Mouse (Mus musculus): ENCODE results near the gene Dbil5. TPM values are rescaled to one million over a fixed set of nuclear protein-coding genes. Genes with fewer than 3 reads are reported as not detected.

Dbil5 gene
- polyA plus RNA-seq, 1 experiment from 2014 or later = 2.3 TPM

- H3K4me2 ChIP-seq (ENCODE audit: low read depth, low read length) = no peak overlapping the region
- ATAC-seq (ENCODE audit: insufficient read depth, low FRiP score) = no peak
- H3K4me1 ChIP-seq (ENCODE audit: control insufficient read depth, insufficient read depth, low read length) = no peaks in the 10 kb centered on the region
- no peaks in the 10 kb centered on the region for H3K27me3 ChIP-seq (ENCODE audit: control insufficient read depth, insufficient read depth, low read length)
- no peak overlapping the region for H3K9ac ChIP-seq (ENCODE audit: low read length)
- H3K9me3 ChIP-seq (replicated peaks; ENCODE audit: control insufficient read depth, low read length) = no peaks in the 10 kb centered on the region
- H3K4me3 ChIP-seq (replicated peaks; ENCODE audit: low read length) = no peak overlapping the region
- H3K36me3 ChIP-seq (ENCODE audit: control insufficient read depth, insufficient read depth, low read length) = no peaks in the 10 kb centered on the region
- WGBS = 57% methylated on average over 10 of the region's 10 CpGs
- H3K27ac ChIP-seq (ENCODE audit: low read length) = no peak overlapping the region
These were observed 43.0 kb downstream of the Dbil5 start for GRCm38 (mm10) chr11:76260208-76261050.

- WGBS = 67% methylated on average over 12 of the region's 12 CpGs
- Histone ChIP-seq H3K9ac (ENCODE audit: low read length) (no peak overlapping the region), H3K36me3 (ENCODE audit: control insufficient read depth, insufficient read depth, low read length) (no peaks in the 10 kb centered on the region), H3K4me1 (ENCODE audit: control insufficient read depth, insufficient read depth, low read length) (no peaks in the 10 kb centered on the region), H3K9me3 (replicated peaks; ENCODE audit: control insufficient read depth, low read length) (no peaks in the 10 kb centered on the region), H3K27me3 (ENCODE audit: control insufficient read depth, insufficient read depth, low read length) (no peaks in the 10 kb centered on the region), H3K27ac (ENCODE audit: low read length) (no peak overlapping the region), H3K4me2 (ENCODE audit: low read depth, low read length) (no peak overlapping the region), H3K4me3 (replicated peaks; ENCODE audit: low read length) (no peak overlapping the region)
- no peak for ATAC-seq (ENCODE audit: insufficient read depth, low FRiP score)
These were observed 43.8 kb downstream of the Dbil5 start for GRCm38 (mm10) chr11:76261224-76261623.

- WGBS = 26% methylated on average over 19 of the region's 19 CpGs
- Histone ChIP-seq H3K4me2 (ENCODE audit: low read depth, low read length) (no peak overlapping the region), H3K27me3 (ENCODE audit: control insufficient read depth, insufficient read depth, low read length) (no peaks in the 10 kb centered on the region), H3K4me1 (ENCODE audit: control insufficient read depth, insufficient read depth, low read length) (no peaks in the 10 kb centered on the region), H3K9ac (ENCODE audit: low read length) (peak overlapping the region; percentile 50), H3K9me3 (replicated peaks; ENCODE audit: control insufficient read depth, low read length) (no peaks in the 10 kb centered on the region), H3K4me3 (replicated peaks; ENCODE audit: low read length) (no peak overlapping the region), H3K36me3 (ENCODE audit: control insufficient read depth, insufficient read depth, low read length) (no peaks in the 10 kb centered on the region), H3K27ac (ENCODE audit: low read length) (no peak overlapping the region)
- no peak for ATAC-seq (ENCODE audit: insufficient read depth, low FRiP score)
These were observed 45.4 kb downstream of the Dbil5 start for GRCm38 (mm10) chr11:76262611-76263351.

GRCm38 (mm10) chr11:76267550-76267949 lies 50.1 kb downstream of the Dbil5 start:
- no peak overlapping the region for H3K4me2 ChIP-seq (ENCODE audit: low read depth, low read length)
- H3K9me3 ChIP-seq (replicated peaks; ENCODE audit: control insufficient read depth, low read length) = no peaks in the 10 kb centered on the region
- H3K4me1 ChIP-seq (ENCODE audit: control insufficient read depth, insufficient read depth, low read length) = no peaks in the 10 kb centered on the region
- peak overlapping the region; percentile 28; the same call in 1 of the 2 replicates for H3K27ac ChIP-seq (ENCODE audit: low read length)
- no peak for ATAC-seq (ENCODE audit: insufficient read depth, low FRiP score)
- H3K9ac ChIP-seq (ENCODE audit: low read length) = no peak overlapping the region
- no peak overlapping the region for H3K4me3 ChIP-seq (replicated peaks; ENCODE audit: low read length)
- H3K27me3 ChIP-seq (ENCODE audit: control insufficient read depth, insufficient read depth, low read length) = no peaks in the 10 kb centered on the region
- H3K36me3 ChIP-seq (ENCODE audit: control insufficient read depth, insufficient read depth, low read length) = no peaks in the 10 kb centered on the region
- WGBS = 65% methylated on average over 7 of the region's 7 CpGs

- ATAC-seq (ENCODE audit: insufficient read depth, low FRiP score) = peak; percentile 47; the same call in 1 of the 2 replicates
- H3K27me3 ChIP-seq (ENCODE audit: control insufficient read depth, insufficient read depth, low read length) = no peaks in the 10 kb centered on the region
- H3K4me3 ChIP-seq (replicated peaks; ENCODE audit: low read length) = no peak overlapping the region
- no peaks in the 10 kb centered on the region for H3K4me1 ChIP-seq (ENCODE audit: control insufficient read depth, insufficient read depth, low read length)
- peak overlapping the region; percentile 28 for H3K27ac ChIP-seq (ENCODE audit: low read length)
- WGBS = 49% methylated on average over 5 of the region's 5 CpGs
- H3K4me2 ChIP-seq (ENCODE audit: low read depth, low read length) = no peak overlapping the region
- no peak overlapping the region for H3K9ac ChIP-seq (ENCODE audit: low read length)
- H3K9me3 ChIP-seq (replicated peaks; ENCODE audit: control insufficient read depth, low read length) = no peaks in the 10 kb centered on the region
- H3K36me3 ChIP-seq (ENCODE audit: control insufficient read depth, insufficient read depth, low read length) = no peaks in the 10 kb centered on the region
These were observed 50.6 kb downstream of the Dbil5 start for GRCm38 (mm10) chr11:76268001-76268459.

Other genes starting within 250 kb of the Dbil5 start
- 2.9 and 3.7 TPM in 2 replicates for gene 1700016K19Rik, start 217.7 kb upstream of the Dbil5 start, polyA plus RNA-seq (2015; fragmentation: Nextera tagmentation; extraction: Ambion mirVana)
- gene Rflnb, start 189.8 kb upstream of the Dbil5 start, polyA plus RNA-seq (2015; fragmentation: Nextera tagmentation; extraction: Ambion mirVana) = 47.8 and 55.3 TPM in 2 replicates
- 48.5 and 55.5 TPM in 2 replicates for gene Vps53, start 38.0 kb upstream of the Dbil5 start, polyA plus RNA-seq (2015; fragmentation: Nextera tagmentation; extraction: Ambion mirVana)
- gene Fam57a, start 37.9 kb upstream of the Dbil5 start, polyA plus RNA-seq (2015; fragmentation: Nextera tagmentation; extraction: Ambion mirVana) = 173 and 315 TPM in 2 replicates
- gene Gemin4, start 56 bp downstream of the Dbil5 start, polyA plus RNA-seq (2015; fragmentation: Nextera tagmentation; extraction: Ambion mirVana) = 30.1 and 35.2 TPM in 2 replicates
- gene Mrm3, start 26.1 kb downstream of the Dbil5 start, polyA plus RNA-seq (2015; fragmentation: Nextera tagmentation; extraction: Ambion mirVana) = 22.3 and 24.2 TPM in 2 replicates
- gene Glod4, start 26.1 kb downstream of the Dbil5 start, polyA plus RNA-seq (2015; fragmentation: Nextera tagmentation; extraction: Ambion mirVana) = 116 and 126 TPM in 2 replicates
- 26.6 and 28.7 TPM in 2 replicates for gene Nxn, start 181.5 kb downstream of the Dbil5 start, polyA plus RNA-seq (2015; fragmentation: Nextera tagmentation; extraction: Ambion mirVana)
- gene Timm22, start 189.3 kb downstream of the Dbil5 start, polyA plus RNA-seq (2015; fragmentation: Nextera tagmentation; extraction: Ambion mirVana) = 76.1 and 94.9 TPM in 2 replicates

Measured in stomach, embryonic 16.5 days (tissue).